Mouse (Mus musculus) induced T-regulatory cell, adult 2 months (primary cell): ENCODE measurements around the gene Ermap.

Source experiments
- DNase-seq: peaks from one replicate; pipeline ENCODE4 v3.0.0-alpha.2; 2012; ENCODE audit warnings: low read depth

Gene Ermap

DNA sequence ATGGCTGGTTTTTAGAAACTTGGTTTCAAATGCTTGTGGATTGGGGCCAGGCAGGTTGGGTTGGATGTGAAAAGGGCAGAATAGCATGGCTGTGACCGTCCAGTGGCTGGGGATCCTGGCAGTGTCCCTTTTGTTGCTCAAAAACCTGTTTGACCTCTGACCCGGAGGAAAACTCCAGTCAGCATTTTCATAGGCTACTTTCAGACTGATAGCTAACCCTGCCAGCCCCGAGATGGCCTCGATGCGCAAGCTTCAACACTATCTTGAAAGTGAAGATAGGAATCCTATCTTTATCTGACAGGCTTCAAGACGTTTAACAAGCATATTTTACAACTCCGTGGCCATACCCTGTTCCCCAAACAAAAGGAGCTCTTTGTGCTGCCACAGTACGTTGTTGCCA is 52.5 kb downstream of the Ermap start:
- DNase-seq: no peak

GRCm38 (mm10) chr4:119133860-119134259 is 56.0 kb downstream of the Ermap start:
- no peak for DNase-seq

- no peak for DNase-seq
Measured at GRCm38 (mm10) chr4:119133306-119133705, 56.5 kb downstream of the Ermap start.

DNA sequence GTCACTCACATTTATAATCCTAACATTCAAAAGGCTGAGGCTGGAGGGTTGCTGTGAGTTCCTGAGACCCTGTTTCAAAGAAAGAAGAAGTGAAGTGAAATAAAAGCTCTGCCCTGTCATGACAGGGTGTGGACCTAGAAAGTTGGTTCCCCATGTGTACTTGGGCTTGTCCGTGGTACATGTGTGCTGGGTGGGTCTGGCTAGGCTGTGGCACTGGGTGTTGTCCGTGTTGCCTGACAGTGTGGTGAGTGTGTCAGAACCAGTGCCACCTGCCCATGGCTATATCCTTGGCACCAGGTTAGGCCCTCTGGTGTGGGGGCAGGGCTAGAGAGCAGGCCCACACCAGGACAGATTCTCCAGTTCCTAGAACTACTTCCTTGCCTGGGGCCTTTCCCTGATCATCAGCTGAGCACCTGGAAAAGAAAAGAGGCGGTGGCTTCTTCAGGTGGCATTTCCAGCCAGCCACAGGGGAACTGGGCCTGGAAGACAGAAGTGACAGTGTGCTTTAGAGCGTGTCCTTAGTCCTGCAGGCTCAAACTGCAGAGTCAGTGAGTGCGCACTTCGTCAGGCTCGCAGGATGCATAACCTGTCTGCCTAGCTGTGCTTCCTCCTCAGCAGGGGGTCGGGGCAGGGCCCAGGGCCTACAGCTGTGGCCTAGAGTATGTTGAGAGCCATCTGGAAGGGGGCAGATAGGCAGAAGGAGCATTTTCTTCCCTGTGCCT is 58.5 kb downstream of the Ermap start:
- no peak for DNase-seq

- DNase-seq: no peak
Measured at GRCm38 (mm10) chr4:119129096-119129495, 60.7 kb downstream of the Ermap start.

- DNase-seq: no peak
Measured at GRCm38 (mm10) chr4:119128547-119128946, 61.3 kb downstream of the Ermap start.

DNA sequence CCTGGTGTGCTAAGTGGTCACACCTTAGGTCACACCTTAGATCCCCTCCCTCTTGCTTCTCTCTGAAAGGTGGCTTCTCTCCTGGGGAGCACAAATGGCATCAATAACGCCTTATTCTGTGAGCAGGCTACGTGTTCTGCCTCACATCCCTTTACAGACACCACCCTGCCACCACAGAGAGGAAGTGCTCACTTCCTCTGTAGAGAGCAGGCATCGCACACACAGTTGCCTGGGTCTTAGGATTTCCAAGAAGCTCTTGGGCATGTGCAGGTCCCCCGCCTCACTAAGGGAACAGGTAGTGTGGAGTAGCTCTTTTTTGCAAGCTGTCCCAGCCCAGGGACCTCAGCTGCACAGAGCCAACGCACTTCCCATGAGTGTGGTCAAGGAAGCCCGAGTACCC is 62.6 kb downstream of the Ermap start:
- peak; percentile 89 for DNase-seq

- peak; percentile 74 for DNase-seq
Measured at GRCm38 (mm10) chr4:119125577-119126270, 64.1 kb downstream of the Ermap start.
